18 mouse cellular contexts compared by ENCODE assay signal in the genomic region with DNA sequence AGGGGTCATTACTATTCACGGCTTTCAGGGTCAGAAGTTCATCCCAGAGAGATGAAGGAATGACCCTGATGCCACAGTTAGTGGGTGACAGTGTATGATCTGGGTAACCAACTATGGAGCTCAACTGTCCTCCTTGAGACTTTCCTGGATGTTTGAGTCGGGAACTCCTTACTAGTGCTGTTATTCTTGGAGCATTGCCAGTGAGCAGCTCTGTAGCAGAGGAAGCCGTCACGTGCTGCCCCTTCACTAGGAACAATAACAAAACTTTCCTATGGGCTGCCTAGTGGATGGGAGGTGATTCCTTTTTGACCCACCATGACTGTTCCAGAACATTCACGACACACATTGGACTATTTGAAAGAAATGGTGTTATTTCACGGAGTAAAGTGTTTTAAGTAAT. TPM values are rescaled to one million over a fixed set of nuclear protein-coding genes. Genes with fewer than 3 reads are reported as not detected.
A peak's percentile ranks its signal among the peaks of the same experiment; 100 is the strongest.
DNase-seq lines count a peak whose midpoint lies in the region; ATAC-seq lines count a peak whose summit lies in the region.
"Had no signal": no experiment of that assay in that cellular context is flagged by ENCODE, and none has a peak within 500 bp of the region (broad histone marks: within the 10 kb centered on the region; RNA-seq: fewer than 3 reads in every experiment).

No protein-coding gene starts in this region.

- intact Hi-C loops in heart, postnatal 10 days (cut with DNase I) = no loop called here

- H3K4me2 ChIP-seq in lung, embryonic 15.5 days = no peak overlapping the region
- H3K4me2 ChIP-seq: liver, embryonic 12.5 days; midbrain, embryonic 15.5 days had no signal

- H3K36me3 ChIP-seq in lung, embryonic 15.5 days = no peaks in the 10 kb centered on the region
- H3K36me3 ChIP-seq: G1E; liver, embryonic 12.5 days; midbrain, embryonic 15.5 days had no signal

- 23% methylated on average over 6 of the region's 6 CpGs for WGBS in lung, embryonic 15.5 days

- peaks cover 12% of the 10 kb centered on the region for H3K4me1 ChIP-seq in lung, embryonic 15.5 days
- H3K4me1 ChIP-seq: liver, embryonic 12.5 days had no signal

- peak; percentile 5 for DNase-seq in embryo, embryonic 10.5 days (ENCODE audit: low spot score)
- DNase-seq in embryo, embryonic 10 days (ENCODE audit: low spot score) = no peak
- DNase-seq in heart, postnatal 10 days = peak; percentile 1 to 16
- no peak for DNase-seq in heart, adult 9 months (ENCODE audit: low spot score in 2 of 2)
- DNase-seq in lung, postnatal 25 days (ENCODE audit: low spot score) = no peak
- peak; percentile 3 to 14 for DNase-seq in kidney, postnatal 36 days
- no peak for DNase-seq in adrenal gland, adult 18-20 months (ENCODE audit: low spot score in 2 of 2)
- DNase-seq: cerebellum, adult 9-11 months; gastrocnemius, adult 2 months; spleen, adult 18-20 months had no signal

- ATAC-seq in lung, embryonic 15.5 days (ENCODE audit: borderline replicate concordance, extremely low read depth, low FRiP score, low TSS enrichment) = 0 out of 2 replicates have a peak, but pooled peaks have one; percentile 27
- ATAC-seq: CD4-positive, CD25-positive, alpha-beta regulatory T cell, adult 4 months; inflammation-experienced regulatory T-cells, adult 6 months; liver, embryonic 12.5 days; midbrain, embryonic 15.5 days had no signal

- H3K27ac ChIP-seq in lung, embryonic 15.5 days = no peak overlapping the region
- H3K27ac ChIP-seq: gastrocnemius, adult 2 months; liver, embryonic 12.5 days; midbrain, embryonic 15.5 days had no signal

- no peak overlapping the region for H3K9ac ChIP-seq in lung, embryonic 15.5 days
- H3K9ac ChIP-seq: liver, embryonic 12.5 days; midbrain, embryonic 15.5 days had no signal

- no peaks in the 10 kb centered on the region for H3K9me3 ChIP-seq in lung, embryonic 15.5 days
- H3K9me3 ChIP-seq: liver, embryonic 12.5 days; midbrain, embryonic 15.5 days had no signal

- no peaks in the 10 kb centered on the region for H3K27me3 ChIP-seq in lung, embryonic 15.5 days
- H3K27me3 ChIP-seq: liver, embryonic 12.5 days; midbrain, embryonic 15.5 days had no signal

- no peak overlapping the region for H3K4me3 ChIP-seq in lung, embryonic 15.5 days
- H3K4me3 ChIP-seq: gastrocnemius, adult 2 months; liver, embryonic 12.5 days; midbrain, embryonic 15.5 days had no signal

RNA-seq across cellular contexts. Expression of a gene that starts 51.8 kb away (rescaled TPM):
- under 1 TPM in 1 of 2 experiments, not detected in 1; 0.29 TPM for total RNA-seq in heart, postnatal 10 days (2021)
- 0.49 and 0.72 TPM in 2 replicates for polyA plus RNA-seq in lung, embryonic 15.5 days (2015; fragmentation: Nextera tagmentation; extraction: Ambion mirVana)
- total RNA-seq in adrenal gland, adult 18-20 months (2021) = not detected
- total RNA-seq: G1E; gastrocnemius, adult 2 months; heart, adult 18-20 months had no signal
- polyA plus RNA-seq: CD4-positive, CD25-positive, alpha-beta regulatory T cell, adult 4 months; G1E; inflammation-experienced regulatory T-cells, adult 6 months; liver, embryonic 12.5 days; thymus, postnatal 0 days had no signal

Comparison
In these comparisons a context has a peak if more than half of its experiments do, and no peak if none do; other contexts are left out.
1. DNase-seq: peak in embryo, embryonic 10.5 days (single experiment), heart, postnatal 10 days (2 of 2) and kidney, postnatal 36 days (2 of 2); none in embryo, embryonic 10 days (single experiment), heart, adult 9 months (0 of 2), lung, postnatal 25 days (single experiment) and adrenal gland, adult 18-20 months (0 of 2).